Mouse (Mus musculus) telencephalon, adult 2 months (tissue): ENCODE data around the gene Zfp454.

Experiments used
- DNase-seq: peaks from one replicate; pipeline ENCODE4 v3.0.0-alpha.2; 2011; ENCODE audit warnings: low read depth, low spot score

Gene Zfp454

GRCm38 (mm10) chr11:50887390-50888128 lies at the start of gene Zfp454:
Gene Zfp454 (minus strand): TSS chr11:50887651.
- DNase-seq, result peak; percentile 98

GRCm38 (mm10) chr11:50932040-50932439 lies 44.6 kb upstream of the Zfp454 start:
- DNase-seq, result no peak

- peak; percentile 93 for DNase-seq
These were observed 44.0 kb upstream of the Zfp454 start, which contains the start of gene Zfp354b for GRCm38 (mm10) chr11:50931451-50931866. Gene Zfp354b (minus strand): TSS chr11:50931633.

GRCm38 (mm10) chr11:50931021-50931420 lies 43.6 kb upstream of the Zfp454 start:
- DNase-seq, result peak; percentile 19

GRCm38 (mm10) chr11:50930469-50931014 lies 43.1 kb upstream of the Zfp454 start:
- no peak for DNase-seq

GRCm38 (mm10) chr11:50915671-50916320 lies 28.3 kb upstream of the Zfp454 start, which contains the start of gene Zfp2:
Gene Zfp2 (minus strand): TSS chr11:50916165.
- DNase-seq, result peak; percentile 93

GRCm38 (mm10) chr11:50914461-50914860 lies 27.0 kb upstream of the Zfp454 start:
- DNase-seq, result peak; percentile 49

- DNase-seq, result no peak
These were observed 25.9 kb upstream of the Zfp454 start for GRCm38 (mm10) chr11:50913301-50913700.

GRCm38 (mm10) chr11:50908136-50908535 lies 20.7 kb upstream of the Zfp454 start:
- peak; percentile 82 for DNase-seq

GRCm38 (mm10) chr11:50897359-50897758 lies 9.9 kb upstream of the Zfp454 start:
- DNase-seq, result no peak

GRCm38 (mm10) chr11:50892441-50892840 lies 5.0 kb upstream of the Zfp454 start:
- DNase-seq, result no peak

GRCm38 (mm10) chr11:50886933-50887293 lies 538 bp downstream of the Zfp454 start:
- no peak for DNase-seq

GRCm38 (mm10) chr11:50886231-50886932 lies 1.1 kb downstream of the Zfp454 start:
- DNase-seq, result no peak

- no peak for DNase-seq
These were observed 3.7 kb downstream of the Zfp454 start for GRCm38 (mm10) chr11:50883756-50884155.

- DNase-seq, result no peak
These were observed 8.8 kb downstream of the Zfp454 start for GRCm38 (mm10) chr11:50878641-50879040.

GRCm38 (mm10) chr11:50850989-50851601 lies 36.4 kb downstream of the Zfp454 start:
- DNase-seq, result no peak

- no peak for DNase-seq
These were observed 37.2 kb downstream of the Zfp454 start, which contains the start of gene Grm6 for GRCm38 (mm10) chr11:50850177-50850735. Gene Grm6 (plus strand): TSS chr11:50850685.

- DNase-seq, result no peak
These were observed 38.1 kb downstream of the Zfp454 start for GRCm38 (mm10) chr11:50849310-50849709.

- no peak for DNase-seq
These were observed 38.8 kb downstream of the Zfp454 start for GRCm38 (mm10) chr11:50848520-50849137.

- DNase-seq, result no peak
These were observed 40.4 kb downstream of the Zfp454 start for GRCm38 (mm10) chr11:50847047-50847446.

- DNase-seq, result no peak
These were observed 41.5 kb downstream of the Zfp454 start for GRCm38 (mm10) chr11:50845951-50846350.
